Mouse (Mus musculus): ENCODE results near the gene Heatr1.

- TF ChIP-seq CTCF (IDR thresholded peaks at IDR 0.05; ENCODE audit: borderline replicate concordance, insufficient read depth, low read length), result no peak
- TF ChIP-seq POLR2A (IDR thresholded peaks at IDR 0.05; ENCODE audit: low read depth, low read length), result no peak
These were observed 744 bp downstream of the Heatr1 start for GRCm38 (mm10) chr13:12395571-12395970.

Data from embryonic fibroblast, embryonic 13.5 days (primary cell).